Mouse (Mus musculus) brain, embryonic 14.5 days (tissue): ENCODE data around the gene Dynlt1a.
"Not testable (repeated sequence)": the region's sequence is repeated elsewhere in the genome, so short reads cannot be mapped to it uniquely, and the experiment has no call there.

Source experiments
- CTCF ChIP-seq: fragments of 200-500 bp; IDR thresholded peaks from 2 replicates; pipeline ENCODE4 v1.5.1; 2012; ENCODE audit warnings: inconsistent platforms, mild to moderate bottlenecking, moderate library complexity, borderline replicate concordance; ENCODE audit not compliant: insufficient read depth, insufficient read length; ENCODE audit errors: extremely low read depth
- POLR2A ChIP-seq: fragments of 200-500 bp; IDR thresholded peaks from 2 replicates; pipeline ENCODE4 v1.6.1; 2012; ENCODE audit warnings: mild to moderate bottlenecking, inconsistent platforms, borderline replicate concordance; ENCODE audit not compliant: poor library complexity, insufficient read depth, insufficient read length, severe bottlenecking; ENCODE audit errors: extremely low read depth

GRCm38 (mm10) chr17:6286169-6286568 lies 31.1 kb downstream of the Dynlt1a start:
- not testable (repeated sequence) for TF ChIP-seq CTCF, POLR2A
